Mouse (Mus musculus) midbrain, embryonic 15.5 days (tissue): Measurements from ENCODE around the gene Hmgb1. TPM values are rescaled to one million over a fixed set of nuclear protein-coding genes. Genes with fewer than 3 reads are reported as not detected.
A peak's percentile ranks its signal among the peaks of the same experiment; 100 is the strongest.

Experiments
- ATAC-seq: fragments of 200-750 bp; cut with Nextera tagmentation; replicated peaks from 2 replicates; pipeline ENCODE4 v1.8.0; 2017; ENCODE audit warnings: moderate TSS enrichment
- H3K27ac ChIP-seq: fragments of 300-500 bp; sonication (generic); 2 replicates; pipeline ENCODE4 v1.5.1; 2015; ENCODE audit warnings: mild to moderate bottlenecking, inconsistent platforms
- H3K27me3 ChIP-seq: fragments of 300-500 bp; sonication (generic); replicated peaks from 2 replicates; pipeline ENCODE4 v1.6.1; 2015; ENCODE audit warnings: inconsistent platforms
- H3K36me3 ChIP-seq: fragments of 300-500 bp; sonication (generic); replicated peaks from 2 replicates; pipeline ENCODE4 v1.6.1; 2015; ENCODE audit warnings: inconsistent platforms
- H3K4me1 ChIP-seq: fragments of 300-500 bp; sonication (generic); 2 replicates; pipeline ENCODE4 v1.6.1; 2015; ENCODE audit warnings: inconsistent platforms
- H3K4me2 ChIP-seq: fragments of 300-500 bp; sonication (generic); 2 replicates; pipeline ENCODE4 v1.6.1; 2015; ENCODE audit warnings: inconsistent platforms, mild to moderate bottlenecking, moderate library complexity
- H3K4me3 ChIP-seq: fragments of 300-500 bp; sonication (generic); 2 replicates; pipeline ENCODE4 v1.5.1; 2015; ENCODE audit warnings: mild to moderate bottlenecking, inconsistent platforms
- H3K9ac ChIP-seq: fragments of 300-500 bp; sonication (generic); 2 replicates; pipeline ENCODE4 v1.6.1; 2015; ENCODE audit warnings: mild to moderate bottlenecking, inconsistent platforms
- H3K9me3 ChIP-seq: fragments of 300-500 bp; sonication (generic); 2 replicates; pipeline ENCODE4 v1.6.1; 2016; ENCODE audit warnings: inconsistent platforms
- WGBS: fragments of 180-500 bp; shearing (Covaris S2); methylation state at CpG from one replicate; pipeline ENCODE4 v1.1.7; 2015; ENCODE audit warnings: mixed read lengths; 5-methylcytosine and 5-hydroxymethylcytosine counted together
- polyA plus RNA-seq: library from polyadenylated mRNA; unstranded; fragments of >200 nt; fragmentation: Nextera tagmentation; extraction: Ambion mirVana; gene quantifications from 2 replicates; pipeline ENCODE4 v1.2.1, GENCODE M21; 2015

Gene Hmgb1
- polyA plus RNA-seq = 690 and 713 TPM in 2 replicates

DNA sequence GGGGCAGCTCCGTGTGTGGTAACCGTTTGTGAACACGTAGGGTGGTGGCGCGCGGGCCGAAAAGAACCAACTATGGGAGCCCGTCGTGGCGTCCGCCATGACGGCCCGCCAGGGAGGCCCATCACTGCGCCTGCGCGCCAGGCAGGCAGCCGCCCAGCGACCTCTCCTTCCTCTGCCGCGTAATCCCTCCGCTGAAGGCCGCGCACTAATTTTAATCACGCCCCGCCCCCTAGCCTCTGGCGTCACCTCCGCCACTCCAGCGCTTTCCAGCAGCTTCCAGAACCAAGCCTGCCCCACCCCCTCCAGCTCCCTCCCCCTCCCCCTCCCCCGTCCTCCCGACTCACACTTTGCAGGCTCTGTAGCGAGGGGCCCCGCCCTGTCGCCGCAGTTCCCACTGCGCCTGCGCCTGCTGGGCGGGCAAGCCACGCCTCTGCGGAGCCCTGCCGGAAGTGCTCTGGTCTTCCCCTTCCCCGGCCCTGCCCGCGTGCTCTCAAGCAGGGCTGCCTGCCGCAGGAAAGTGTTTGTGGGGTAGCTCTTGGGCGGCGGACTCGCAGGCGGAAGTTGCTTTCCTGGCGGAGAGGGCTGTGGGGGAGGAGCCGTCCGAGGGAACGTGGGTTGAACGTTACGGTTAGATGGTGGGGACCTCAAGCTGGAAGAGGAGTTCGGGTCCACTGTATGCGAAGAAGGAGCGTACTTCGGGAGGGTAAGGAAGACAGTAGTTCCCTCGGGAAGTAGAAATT, at the start of gene Hmgb1, which contains the start of gene Uspl1:
Gene Hmgb1, minus strand, starts transcription at position 386 of the 740 bp plus-strand sequence.
Gene Uspl1, plus strand, starts transcription at position 247 of the 740 bp plus-strand sequence.
- Histone ChIP-seq H3K4me2 (peak within 1 kb of the TSS; percentile 64), H3K9me3 (no peaks in the 10 kb centered on the region), H3K27ac (peak within 1 kb of the TSS; percentile 94), H3K4me1 (peaks cover 25% of the 10 kb centered on the region), H3K9ac (peak within 1 kb of the TSS; percentile 79), H3K4me3 (peak within 1 kb of the TSS; percentile 80), H3K36me3 (peaks cover 1% of the 10 kb centered on the region), H3K27me3 (no peaks in the 10 kb centered on the region)
- peak; percentile 99 for ATAC-seq
- WGBS = under 1% methylated on average over 51 of the region's 59 CpGs

DNA sequence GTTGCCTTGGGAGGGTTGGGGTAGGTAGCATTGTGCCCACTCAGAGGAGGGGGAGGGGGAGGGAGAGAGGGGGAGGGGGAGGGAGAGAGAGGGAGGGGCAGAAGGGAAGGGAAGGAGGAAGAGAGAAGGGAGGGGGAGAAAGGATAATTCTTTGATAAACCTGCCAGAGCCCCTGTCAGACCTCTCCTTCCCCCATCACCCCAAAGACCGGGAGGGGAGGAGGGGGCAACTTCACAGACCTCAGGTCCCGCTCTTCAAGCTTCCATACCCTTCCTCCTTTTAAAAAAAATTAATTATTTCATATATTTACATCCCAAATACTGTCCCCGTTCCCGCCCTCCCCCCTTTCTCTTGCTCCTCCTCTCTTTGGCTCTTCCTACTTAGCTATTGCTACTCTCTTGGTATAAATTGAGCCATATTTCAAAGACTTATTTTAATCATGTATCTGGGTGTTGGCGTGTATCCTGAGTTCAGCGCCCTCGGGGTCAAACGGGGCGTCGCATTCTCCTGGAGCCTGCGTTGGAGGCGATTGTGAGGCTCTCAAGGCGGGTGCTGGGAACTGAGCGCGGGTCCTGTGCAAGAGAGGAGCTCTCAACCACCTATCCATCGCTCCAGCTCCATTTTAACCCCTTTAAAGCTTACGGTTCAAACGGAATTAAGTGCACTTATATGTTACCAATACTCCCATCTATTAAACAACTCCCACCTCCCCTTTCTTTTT, 45.5 kb upstream of the Hmgb1 start:
- Histone ChIP-seq H3K36me3 (no peaks in the 10 kb centered on the region), H3K27ac (peak overlapping the region; percentile 74), H3K9ac (peak overlapping the region; percentile 23; the same call in 1 of the 2 replicates), H3K4me2 (peak overlapping the region; percentile 44), H3K4me1 (0 out of 2 replicates have a peak, but pooled peaks cover 2% of the 10 kb centered on the region), H3K4me3 (peak overlapping the region; percentile 40), H3K9me3 (no peaks in the 10 kb centered on the region), H3K27me3 (no peaks in the 10 kb centered on the region)
- 76% methylated on average over 18 of the region's 18 CpGs for WGBS
- ATAC-seq = peak; percentile 19

DNA sequence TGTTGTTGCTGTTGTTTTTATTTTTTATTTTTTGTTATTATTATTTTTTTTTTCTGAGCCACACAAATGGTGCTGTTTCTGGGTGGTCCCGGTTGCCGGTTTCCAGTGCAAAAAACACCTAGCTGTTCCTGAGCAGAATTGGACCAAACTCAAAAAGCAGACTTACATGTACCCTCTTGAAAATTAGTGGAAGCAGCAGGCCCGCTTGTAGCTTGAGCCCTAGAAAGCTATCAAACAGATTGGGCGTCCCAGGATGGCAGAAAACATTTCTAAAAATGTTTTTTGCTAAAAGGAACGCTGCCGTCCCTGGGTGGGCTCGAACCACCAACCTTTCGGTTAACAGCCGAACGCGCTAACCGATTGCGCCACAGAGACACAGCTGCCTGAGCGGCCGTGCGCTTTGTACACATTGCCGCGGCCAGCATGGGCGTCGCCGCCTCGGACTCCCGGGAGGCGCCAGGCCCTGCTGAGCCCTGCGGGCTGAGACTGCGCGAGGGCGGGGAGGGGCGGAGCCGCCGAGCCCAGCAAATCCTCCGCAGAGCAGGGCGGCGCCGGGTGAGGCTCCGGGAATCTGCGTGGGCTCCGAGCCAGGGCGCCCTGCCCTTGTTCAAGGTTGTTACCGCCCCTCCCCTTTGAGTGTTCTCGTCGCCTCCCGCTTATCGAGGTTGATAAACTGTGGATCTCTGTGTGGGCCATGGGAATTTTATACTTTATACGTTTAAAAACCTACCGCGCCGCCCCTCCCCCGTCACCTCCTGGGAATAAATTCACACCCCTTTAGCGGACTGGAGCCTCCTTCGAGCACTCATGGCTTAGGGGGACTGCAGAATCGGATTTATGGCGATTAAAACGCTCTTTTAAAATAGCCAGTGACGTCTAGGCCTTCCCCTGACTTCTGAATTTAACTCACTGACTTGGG, 44.7 kb upstream of the Hmgb1 start:
- peak overlapping the region; percentile 23 for H3K9ac ChIP-seq
- peak; percentile 98 for ATAC-seq
- no peaks in the 10 kb centered on the region for H3K36me3 ChIP-seq
- no peaks in the 10 kb centered on the region for H3K27me3 ChIP-seq
- 2% methylated on average over 54 of the region's 55 CpGs for WGBS
- H3K4me1 ChIP-seq = peaks cover 10% of the 10 kb centered on the region
- H3K27ac ChIP-seq = peak overlapping the region; percentile 74
- H3K4me3 ChIP-seq = peak overlapping the region; percentile 40
- no peaks in the 10 kb centered on the region for H3K9me3 ChIP-seq
- peak overlapping the region; percentile 44 for H3K4me2 ChIP-seq

DNA sequence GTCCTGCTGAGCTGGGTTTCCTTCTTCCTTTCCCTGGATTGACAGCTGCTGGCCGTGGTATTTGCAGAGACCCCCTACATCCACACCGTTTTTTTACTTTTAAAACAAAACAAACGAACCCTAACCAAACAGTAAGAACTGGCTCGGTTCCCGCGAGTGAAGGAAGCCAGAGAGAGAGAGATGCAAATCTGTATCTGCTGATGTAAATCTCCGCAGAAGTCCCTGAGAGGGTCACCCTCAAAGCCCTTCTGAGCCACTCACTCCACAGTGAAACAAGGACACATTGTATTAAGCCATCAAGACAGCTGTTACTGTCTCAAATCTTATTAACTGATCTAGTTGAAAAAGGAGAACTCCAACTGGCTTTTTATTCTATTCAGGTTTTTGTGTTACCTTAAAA, 40.4 kb upstream of the Hmgb1 start:
- 5% methylated on average over 7 of the region's 7 CpGs for WGBS
- Histone ChIP-seq H3K9ac (no peak overlapping the region), H3K4me1 (peaks cover 10% of the 10 kb centered on the region), H3K27me3 (no peaks in the 10 kb centered on the region), H3K36me3 (no peaks in the 10 kb centered on the region), H3K9me3 (no peaks in the 10 kb centered on the region), H3K4me3 (no peak overlapping the region), H3K4me2 (no peak overlapping the region; the same call in 1 of the 2 replicates), H3K27ac (no peak overlapping the region)
- ATAC-seq = no peak

DNA sequence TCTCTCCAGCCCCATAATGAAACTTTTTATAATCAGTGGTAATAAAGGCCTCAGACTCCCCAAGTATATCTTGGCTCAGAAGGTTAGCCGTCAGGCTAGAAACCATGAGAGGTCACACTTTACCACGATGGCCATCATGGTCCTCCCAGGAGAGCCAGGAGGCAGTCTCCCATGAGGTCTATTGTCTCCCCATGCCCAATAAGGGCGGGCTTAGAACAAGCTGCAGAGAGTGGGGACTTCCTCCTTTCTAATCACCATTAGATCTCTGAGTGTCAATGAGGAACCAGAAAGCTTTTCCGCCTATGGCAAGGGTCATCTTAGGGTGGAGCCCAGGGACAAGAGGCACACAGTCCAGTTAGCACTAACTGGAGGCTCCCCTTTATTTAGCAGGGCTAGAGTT, 37.1 kb upstream of the Hmgb1 start:
- WGBS = 90% methylated on average over 4 of the region's 4 CpGs
- Histone ChIP-seq H3K4me1 (peaks cover 10% of the 10 kb centered on the region), H3K4me2 (no peak overlapping the region), H3K27ac (no peak overlapping the region), H3K9ac (no peak overlapping the region), H3K27me3 (no peaks in the 10 kb centered on the region), H3K36me3 (no peaks in the 10 kb centered on the region), H3K9me3 (no peaks in the 10 kb centered on the region), H3K4me3 (no peak overlapping the region)
- ATAC-seq = no peak

DNA sequence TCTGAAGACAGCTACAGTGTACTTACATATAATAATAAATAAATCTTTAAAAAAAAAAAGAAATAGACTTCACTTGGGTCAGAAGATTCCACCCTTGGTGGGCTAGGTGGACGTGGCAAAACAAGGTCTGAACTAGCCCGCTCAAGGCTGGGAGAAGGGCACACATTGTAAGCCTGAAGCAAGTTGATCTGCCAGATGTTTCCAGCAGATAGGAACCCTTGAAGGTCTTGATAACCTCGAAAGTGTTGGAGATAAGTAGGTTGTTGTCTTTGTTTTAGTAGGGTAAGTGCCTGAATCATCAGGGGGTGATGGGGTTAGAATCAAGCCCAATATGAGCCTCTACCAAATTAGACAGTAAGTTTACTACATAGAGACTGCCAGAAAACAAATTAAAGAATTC, 35.2 kb upstream of the Hmgb1 start:
- no peak for ATAC-seq
- 86% methylated on average over 3 of the region's 3 CpGs for WGBS
- Histone ChIP-seq H3K9me3 (no peaks in the 10 kb centered on the region), H3K27ac (no peak overlapping the region), H3K9ac (no peak overlapping the region), H3K27me3 (no peaks in the 10 kb centered on the region), H3K4me2 (no peak overlapping the region), H3K4me1 (peaks cover 5% of the 10 kb centered on the region), H3K36me3 (peaks cover 14% of the 10 kb centered on the region), H3K4me3 (no peak overlapping the region)

DNA sequence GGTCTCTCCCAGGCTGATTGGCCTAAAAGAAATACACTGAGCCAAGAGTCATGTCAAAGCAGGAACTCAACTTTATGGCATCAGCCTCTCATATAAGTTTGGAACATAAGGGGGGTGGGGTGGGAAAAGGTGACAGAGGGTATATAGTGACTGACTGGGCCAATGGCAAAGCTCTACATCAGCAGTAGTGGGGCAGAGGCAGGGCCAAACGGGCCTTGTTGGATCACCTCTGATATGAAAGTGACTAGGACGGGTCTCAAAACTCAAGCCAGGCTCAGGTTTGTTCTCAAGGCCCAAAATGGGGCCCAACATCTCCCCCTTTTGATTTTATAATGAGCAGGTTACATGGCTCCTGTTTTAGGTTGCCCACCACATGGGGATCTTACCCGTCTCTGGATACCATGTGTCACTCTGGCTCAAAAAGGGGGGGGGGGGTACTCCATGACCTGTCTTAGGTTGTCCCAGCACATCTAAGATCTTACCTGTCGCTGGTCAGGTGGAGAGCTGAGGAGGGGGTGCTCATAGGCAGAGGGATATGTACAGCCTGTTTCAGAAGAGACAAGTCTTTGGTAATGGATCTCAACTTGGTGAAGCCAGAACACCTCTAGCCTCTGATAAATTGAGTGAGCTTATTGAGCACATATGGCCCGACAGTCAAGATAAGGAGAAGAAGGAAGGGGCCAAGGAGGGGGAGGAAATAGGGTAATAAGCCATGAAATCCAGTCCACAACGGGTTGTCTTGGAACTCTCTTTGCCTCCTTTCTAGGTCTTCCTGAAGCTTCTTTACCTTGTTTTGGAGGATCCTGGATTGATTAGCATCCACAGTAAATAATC, 33.5 kb upstream of the Hmgb1 start:
- H3K4me1 ChIP-seq = no peaks in the 10 kb centered on the region
- H3K4me3 ChIP-seq = no peak overlapping the region
- no peak overlapping the region for H3K4me2 ChIP-seq
- no peak overlapping the region for H3K27ac ChIP-seq
- WGBS = 84% methylated on average over 6 of the region's 6 CpGs
- no peaks in the 10 kb centered on the region for H3K27me3 ChIP-seq
- no peak for ATAC-seq
- no peak overlapping the region for H3K9ac ChIP-seq
- H3K36me3 ChIP-seq = peaks cover 31% of the 10 kb centered on the region
- no peaks in the 10 kb centered on the region for H3K9me3 ChIP-seq

DNA sequence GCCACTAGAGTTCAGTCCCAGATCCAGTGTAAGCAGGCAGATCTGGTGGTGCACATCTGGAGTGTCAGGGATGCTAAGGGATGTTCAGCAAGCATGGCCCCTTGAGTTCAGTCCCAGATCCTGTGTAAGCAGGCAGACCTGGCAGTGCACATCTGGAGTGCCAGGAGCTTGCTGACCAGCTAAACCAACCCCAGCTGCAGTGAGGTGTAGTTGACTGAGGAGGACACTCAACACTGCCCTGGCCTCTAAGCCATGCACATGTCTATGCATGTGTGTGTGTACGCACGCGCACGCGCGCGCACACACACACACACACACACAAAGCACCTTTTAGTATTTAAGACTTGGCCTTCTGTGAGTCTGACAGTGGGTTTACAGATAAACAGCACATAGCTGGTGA, 31.3 kb upstream of the Hmgb1 start:
- no peak overlapping the region for H3K4me3 ChIP-seq
- no peak overlapping the region for H3K4me2 ChIP-seq
- H3K27ac ChIP-seq = no peak overlapping the region
- peaks cover 31% of the 10 kb centered on the region for H3K36me3 ChIP-seq
- no peak overlapping the region for H3K9ac ChIP-seq
- H3K9me3 ChIP-seq = no peaks in the 10 kb centered on the region
- H3K4me1 ChIP-seq = no peaks in the 10 kb centered on the region
- no peaks in the 10 kb centered on the region for H3K27me3 ChIP-seq
- ATAC-seq = no peak
- WGBS = 97% methylated on average over 7 of the region's 7 CpGs

DNA sequence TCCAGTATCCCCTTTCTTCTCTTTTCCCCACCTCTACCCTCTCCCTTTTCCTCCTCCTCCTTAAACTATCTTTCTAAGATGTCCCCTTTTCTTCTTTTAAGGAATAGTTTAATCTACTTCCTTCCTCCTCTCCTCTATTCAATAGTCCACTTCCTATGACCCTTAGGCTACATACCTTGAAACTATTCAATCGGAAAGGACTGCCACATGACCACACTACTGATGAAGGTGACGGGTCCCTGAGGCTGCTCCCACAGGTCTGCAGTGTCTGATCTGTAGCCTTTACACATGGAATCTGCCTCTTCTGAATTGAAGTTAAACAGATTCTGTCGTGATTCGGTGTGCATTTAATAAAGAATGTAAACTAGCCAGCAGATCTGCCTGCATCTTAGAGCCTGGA, 28.5 kb upstream of the Hmgb1 start:
- Histone ChIP-seq H3K27me3 (no peaks in the 10 kb centered on the region), H3K36me3 (peaks cover 31% of the 10 kb centered on the region), H3K9ac (no peak overlapping the region), H3K27ac (no peak overlapping the region), H3K9me3 (no peaks in the 10 kb centered on the region), H3K4me2 (no peak overlapping the region), H3K4me1 (peaks cover 8% of the 10 kb centered on the region; the same call in 1 of the 2 replicates), H3K4me3 (no peak overlapping the region)
- no peak for ATAC-seq
- WGBS = 84% methylated on average over 4 of the region's 4 CpGs

DNA sequence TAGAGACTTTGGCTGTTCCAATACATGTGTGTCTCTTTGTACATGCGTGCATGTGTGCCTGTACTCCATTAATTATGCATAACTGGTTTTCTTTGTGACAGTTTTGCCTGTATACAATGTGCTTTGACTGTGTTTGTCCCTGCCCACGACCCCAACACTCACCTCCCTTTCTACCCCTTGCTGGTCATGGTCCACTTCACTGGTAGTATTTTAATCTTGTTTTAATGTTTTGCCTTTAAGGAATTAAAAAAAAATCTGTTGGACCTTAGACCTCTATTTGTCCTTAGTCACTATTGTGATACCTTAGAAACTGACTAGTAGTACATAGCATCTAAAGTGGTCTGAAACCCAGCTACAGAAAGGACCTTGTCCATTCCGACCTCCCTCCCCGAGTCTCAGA, 26.8 kb upstream of the Hmgb1 start:
- H3K9ac ChIP-seq = no peak overlapping the region

DNA sequence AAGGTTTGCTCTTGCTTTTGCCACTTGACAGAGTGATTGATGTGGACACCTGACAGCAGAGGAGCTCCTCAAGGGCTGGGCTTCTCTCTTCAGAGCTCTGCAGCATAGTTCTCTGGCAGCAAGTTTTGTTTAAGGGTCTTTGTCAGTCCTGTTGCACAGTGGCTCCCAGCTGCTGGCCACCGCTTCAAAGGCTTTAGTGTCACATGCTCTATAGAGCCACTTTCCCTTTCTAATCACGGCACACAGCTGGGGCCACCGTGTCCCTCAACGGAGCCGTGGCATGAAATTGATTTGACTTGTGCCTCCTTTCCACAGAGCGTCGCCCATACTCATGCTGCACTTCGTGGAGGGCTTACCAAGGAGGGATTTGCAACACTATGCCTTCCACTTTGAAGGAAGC, 25.0 kb upstream of the Hmgb1 start:
- Histone ChIP-seq H3K4me1 (peaks cover 17% of the 10 kb centered on the region; the same call in 1 of the 2 replicates), H3K4me2 (no peak overlapping the region), H3K4me3 (no peak overlapping the region), H3K36me3 (peaks cover 32% of the 10 kb centered on the region), H3K9ac (no peak overlapping the region), H3K9me3 (no peaks in the 10 kb centered on the region), H3K27me3 (no peaks in the 10 kb centered on the region), H3K27ac (peak overlapping the region; percentile 34; the same call in 1 of the 2 replicates)
- peak; percentile 91 for ATAC-seq
- WGBS = 19% methylated on average over 8 of the region's 8 CpGs

More for the DNA sequence above, 26.8 kb upstream of the Hmgb1 start:
- Histone ChIP-seq H3K4me3 (no peak overlapping the region), H3K9me3 (no peaks in the 10 kb centered on the region), H3K27me3 (no peaks in the 10 kb centered on the region), H3K4me1 (peaks cover 14% of the 10 kb centered on the region; the same call in 1 of the 2 replicates), H3K4me2 (no peak overlapping the region), H3K36me3 (peaks cover 33% of the 10 kb centered on the region), H3K27ac (no peak overlapping the region)
- no peak for ATAC-seq
- WGBS = 68% methylated on average over 4 of the region's 4 CpGs
